Mouse (Mus musculus) heart, postnatal 0 days (tissue): ENCODE measurements around the gene Supt3. TPM values are rescaled to one million over a fixed set of nuclear protein-coding genes. Genes with fewer than 3 reads are reported as not detected.

Source experiments
- ATAC-seq: fragments of 200-750 bp; cut with Nextera tagmentation; 2 replicates; pipeline ENCODE4 v1.8.0; 2017; ENCODE audit warnings: low read depth, moderate number of reproducible peaks, moderate library complexity; ENCODE audit not compliant: insufficient read depth
- DNase-seq: peaks from one replicate; pipeline ENCODE4 v3.0.0-alpha.2; 2016; ENCODE audit warnings: low spot score
- H3K27ac ChIP-seq: fragments of 300-500 bp; sonication (generic); 2 replicates; pipeline ENCODE4 v1.5.1; 2014; ENCODE audit warnings: low read depth, mild to moderate bottlenecking
- H3K27me3 ChIP-seq: fragments of 300-500 bp; sonication (generic); 2 replicates; pipeline ENCODE4 v1.6.1; 2014; ENCODE audit warnings: low read length, mixed read lengths; ENCODE audit not compliant: control insufficient read depth, insufficient read depth
- H3K36me3 ChIP-seq: fragments of 300-500 bp; sonication (generic); replicated peaks from 2 replicates; pipeline ENCODE4 v1.6.1; 2014; ENCODE audit warnings: low read length, mixed read lengths; ENCODE audit not compliant: control insufficient read depth, insufficient read depth
- H3K4me1 ChIP-seq: fragments of 300-500 bp; sonication (generic); 2 replicates; pipeline ENCODE4 v1.6.1; 2014; ENCODE audit warnings: antibody characterized with exemption; ENCODE audit not compliant: control insufficient read depth, insufficient read depth
- H3K4me2 ChIP-seq: fragments of 300-500 bp; sonication (generic); 2 replicates; pipeline ENCODE4 v1.6.1; 2014; ENCODE audit warnings: low read depth, mild to moderate bottlenecking, low read length, moderate library complexity
- H3K4me3 ChIP-seq: fragments of 300-500 bp; sonication (generic); 2 replicates; pipeline ENCODE4 v1.5.1; 2014; ENCODE audit warnings: low read depth, low read length
- H3K9ac ChIP-seq: fragments of 300-500 bp; sonication (generic); replicated peaks from 2 replicates; pipeline ENCODE4 v1.6.1; 2014; ENCODE audit warnings: low read depth, low read length, mixed read lengths
- H3K9me3 ChIP-seq: fragments of 300-500 bp; sonication (generic); replicated peaks from 2 replicates; pipeline ENCODE4 v1.6.1; 2016; ENCODE audit warnings: low read length; ENCODE audit not compliant: control insufficient read depth
- CTCF ChIP-seq: IDR thresholded peaks from 2 replicates; pipeline ENCODE4 v1.5.1; 2016; ENCODE audit warnings: antibody characterized with exemption, control low read depth, low read depth
- EP300 ChIP-seq: IDR thresholded peaks from 2 replicates; pipeline ENCODE4 v1.6.1; 2016; ENCODE audit warnings: antibody characterized with exemption, low read depth
- WGBS: fragments of 180-500 bp; shearing (Covaris S2); extraction: QIAGEN DNeasy Blood & Tissue Kit; methylation state at CpG from one replicate; pipeline ENCODE4 v1.1.7; 2014; 5-methylcytosine and 5-hydroxymethylcytosine counted together
- polyA plus RNA-seq: library from polyadenylated mRNA; unstranded; fragments of >200 nt; fragmentation: Nextera tagmentation; extraction: Ambion mirVana; gene quantifications from 2 replicates; pipeline ENCODE4 v1.2.1, GENCODE M21; 2015
- total RNA-seq: library from RNA; depleted of rRNA; stranded (reverse); fragments of >200 nt; gene quantifications from 2 replicates; pipeline ENCODE4 v1.2.3, GENCODE M21; 2014; ENCODE audit warnings: low replicate concordance

Supt3 gene
- total and polyA plus RNA-seq, 2 experiments from 2014 or later: 4.3 to 19.5 TPM

DNA sequence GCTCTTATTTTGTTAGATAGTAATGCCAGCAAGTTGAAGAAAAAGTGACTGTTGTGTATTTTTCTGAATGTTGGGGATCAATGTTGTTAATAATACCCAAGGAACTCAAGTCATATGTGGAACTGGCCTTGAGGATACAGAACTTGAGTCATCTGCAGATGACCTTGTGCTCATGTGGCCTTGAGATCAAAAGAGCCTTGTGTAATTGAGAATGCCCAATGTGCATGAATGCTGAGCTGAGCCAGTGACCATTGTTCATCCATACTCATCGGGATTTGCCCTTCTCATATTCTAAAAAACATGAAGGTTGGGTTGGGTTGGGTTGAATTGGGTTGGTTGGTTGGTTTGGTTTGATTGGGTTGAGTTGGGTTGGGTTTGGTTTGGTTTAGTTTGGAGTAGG, 252.2 kb downstream of the Supt3 start:
- H3K4me3 ChIP-seq: no peak overlapping the region
- H3K4me1 ChIP-seq: peaks cover 4% of the 10 kb centered on the region
- no peak for DNase-seq
- 85% methylated on average over 1 of the region's 1 CpGs for WGBS
- H3K36me3 ChIP-seq: no peaks in the 10 kb centered on the region
- H3K27me3 ChIP-seq: no peaks in the 10 kb centered on the region
- H3K9ac ChIP-seq: no peak overlapping the region
- no peak for ATAC-seq
- H3K4me2 ChIP-seq: no peak overlapping the region
- H3K27ac ChIP-seq: no peak overlapping the region
- TF ChIP-seq CTCF (no peak), EP300 (no peak)
- no peaks in the 10 kb centered on the region for H3K9me3 ChIP-seq

GRCm38 (mm10) chr17:45032209-45032608, 255.3 kb downstream of the Supt3 start:
- no peaks in the 10 kb centered on the region for H3K27me3 ChIP-seq
- no peak for TF ChIP-seq CTCF
- no peak for TF ChIP-seq EP300
- H3K9me3 ChIP-seq: no peaks in the 10 kb centered on the region
- H3K27ac ChIP-seq: no peak overlapping the region
- no peak overlapping the region for H3K4me3 ChIP-seq
- H3K4me2 ChIP-seq: no peak overlapping the region
- WGBS: 84% methylated on average over 6 of the region's 6 CpGs
- no peak for ATAC-seq
- peaks cover 4% of the 10 kb centered on the region for H3K4me1 ChIP-seq
- H3K9ac ChIP-seq: no peak overlapping the region
- no peak for DNase-seq
- no peaks in the 10 kb centered on the region for H3K36me3 ChIP-seq

- Histone ChIP-seq H3K4me3 (no peak overlapping the region), H3K4me1 (peaks cover 4% of the 10 kb centered on the region), H3K4me2 (no peak overlapping the region), H3K27me3 (no peaks in the 10 kb centered on the region), H3K36me3 (no peaks in the 10 kb centered on the region), H3K9ac (no peak overlapping the region), H3K9me3 (no peaks in the 10 kb centered on the region), H3K27ac (no peak overlapping the region)
- DNase-seq (no peak), ATAC-seq (no peak)
- 53% methylated on average over 7 of the region's 7 CpGs for WGBS
- no peak for TF ChIP-seq CTCF
- TF ChIP-seq EP300: no peak
Measured at GRCm38 (mm10) chr17:45033617-45034016, 256.7 kb downstream of the Supt3 start.

- no peak overlapping the region for H3K27ac ChIP-seq
- 54% methylated on average over 2 of the region's 2 CpGs for WGBS
- no peak overlapping the region for H3K4me2 ChIP-seq
- DNase-seq (no peak), ATAC-seq (no peak)
- no peak overlapping the region for H3K9ac ChIP-seq
- TF ChIP-seq EP300 (no peak), CTCF (peak; percentile 46)
- H3K4me1 ChIP-seq: no peaks in the 10 kb centered on the region
- no peaks in the 10 kb centered on the region for H3K27me3 ChIP-seq
- H3K36me3 ChIP-seq: no peaks in the 10 kb centered on the region
- H3K9me3 ChIP-seq: no peaks in the 10 kb centered on the region
- H3K4me3 ChIP-seq: no peak overlapping the region
Measured at GRCm38 (mm10) chr17:45041084-45041483, 264.1 kb downstream of the Supt3 start.

GRCm38 (mm10) chr17:45045804-45046203, 268.9 kb downstream of the Supt3 start:
- TF ChIP-seq CTCF: peak; percentile 29; the same call in 1 of the 2 replicates
- no peak for TF ChIP-seq EP300
- ATAC-seq (no peak), DNase-seq (no peak)
- no peak overlapping the region for H3K9ac ChIP-seq
- H3K36me3 ChIP-seq: no peaks in the 10 kb centered on the region; the same call in 1 of the 2 replicates
- H3K4me2 ChIP-seq: no peak overlapping the region
- no peaks in the 10 kb centered on the region for H3K27me3 ChIP-seq
- no peak overlapping the region for H3K27ac ChIP-seq
- H3K9me3 ChIP-seq: no peaks in the 10 kb centered on the region
- H3K4me3 ChIP-seq: no peak overlapping the region
- no peaks in the 10 kb centered on the region for H3K4me1 ChIP-seq

GRCm38 (mm10) chr17:45046583-45046982, 269.6 kb downstream of the Supt3 start:
- DNase-seq: no peak
- H3K27ac ChIP-seq: no peak overlapping the region
- WGBS: 86% methylated on average over 3 of the region's 3 CpGs
- H3K4me3 ChIP-seq: no peak overlapping the region
- no peak for ATAC-seq
- TF ChIP-seq EP300: no peak
- TF ChIP-seq CTCF: peak; percentile 39
- no peaks in the 10 kb centered on the region; the same call in 1 of the 2 replicates for H3K36me3 ChIP-seq
- no peak overlapping the region for H3K4me2 ChIP-seq
- H3K9ac ChIP-seq: no peak overlapping the region
- H3K4me1 ChIP-seq: no peaks in the 10 kb centered on the region
- H3K27me3 ChIP-seq: no peaks in the 10 kb centered on the region
- no peaks in the 10 kb centered on the region for H3K9me3 ChIP-seq
